Mouse (Mus musculus) adrenal gland, adult 2 months (tissue): ENCODE measurements around the gene Uba1. TPM values are rescaled to one million over a fixed set of nuclear protein-coding genes. Genes with fewer than 3 reads are reported as not detected.
A peak's percentile ranks its signal among the peaks of the same experiment; 100 is the strongest.

ENCODE experiments used
- DNase-seq: peaks from one replicate; pipeline ENCODE4 v3.0.0; 2021
- long read RNA-seq: library from polyadenylated mRNA; stranded (forward); transcript quantifications from one replicate; pipeline ENCODE4 v2.0.0, GENCODE M21; 2021
- polyA plus RNA-seq: library from polyadenylated mRNA; depleted of rRNA; stranded (reverse); fragments of >200 nt; gene quantifications from 2 replicates; pipeline ENCODE4 v1.2.3, GENCODE M21; 2012; rRNA removed
- total RNA-seq, 2 experiments: library from RNA; stranded (reverse); gene quantifications; 2 replicates each; pipeline ENCODE4 v1.2.3; 2021

Uba1 gene
- total RNA-seq (100 to 1,000 TPM; 395 to 455 TPM), polyA plus RNA-seq (426 and 599 TPM in 2 replicates)
- long read RNA-seq, full-length matches to known transcripts, result 210 of 263 reads
- long read RNA-seq, partial matches to known transcripts, result 41 of 263 reads
- long read RNA-seq, other reads (novel, unspliced or antisense), result 12 of 263 reads

GRCm38 (mm10) chrX:20658026-20658652, at the start of gene Uba1:
Gene Uba1 (plus strand): TSS chrX:20658326.
- peak; percentile 85 for DNase-seq

DNA sequence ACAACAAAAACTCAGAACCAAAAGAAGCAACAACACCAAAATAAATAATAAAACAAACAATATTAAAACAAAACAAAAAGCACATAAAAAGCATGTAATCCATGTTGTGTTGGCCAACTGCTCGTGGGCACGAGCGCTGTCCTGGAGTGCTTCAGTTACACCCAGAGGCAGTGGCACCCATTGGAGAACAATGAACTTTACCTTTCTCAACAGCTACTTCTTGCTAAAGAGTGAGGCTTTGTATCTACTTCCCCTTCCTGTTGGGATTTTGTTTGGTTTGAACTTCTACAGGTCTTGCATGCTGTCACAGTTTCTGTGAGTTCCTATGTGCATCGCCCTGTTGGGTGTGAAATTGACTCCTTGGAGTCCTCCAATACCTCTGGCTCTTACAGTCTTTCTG, 49.6 kb upstream of the Uba1 start:
- no peak for DNase-seq

- no peak for DNase-seq
These were observed 41.3 kb upstream of the Uba1 start for GRCm38 (mm10) chrX:20616861-20617175.

- peak; percentile 88 for DNase-seq
These were observed 40.8 kb upstream of the Uba1 start, which contains the start of the genes Rbm10 and Ndufb11 for GRCm38 (mm10) chrX:20617176-20617902. Gene Rbm10 (plus strand): TSS chrX:20617503. Gene Ndufb11 (minus strand): TSS chrX:20617619.

- no peak for DNase-seq
These were observed 40.2 kb upstream of the Uba1 start for GRCm38 (mm10) chrX:20617903-20618399.

DNA sequence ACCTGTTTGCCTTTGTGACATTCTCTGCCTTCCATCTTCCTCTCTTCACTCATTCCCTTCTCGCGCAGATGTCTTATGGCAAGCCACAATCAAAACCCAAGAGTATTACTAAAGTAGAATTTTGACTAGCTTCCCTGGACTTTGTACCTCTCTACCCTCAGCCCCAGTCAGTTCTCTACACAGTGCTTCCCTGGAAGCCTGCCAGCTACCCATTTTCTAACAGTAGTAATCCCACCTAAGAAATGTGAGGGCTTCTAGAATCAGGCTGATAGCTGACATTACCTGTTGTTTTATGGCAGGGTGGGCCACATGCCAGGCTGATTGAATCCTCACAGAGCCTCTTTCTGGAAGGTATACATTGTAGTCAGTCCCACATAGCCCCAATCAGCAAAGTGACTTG, 20.0 kb upstream of the Uba1 start:
- no peak for DNase-seq

- DNase-seq, result peak; percentile 20
These were observed 13.3 kb upstream of the Uba1 start for GRCm38 (mm10) chrX:20644780-20645179.

- DNase-seq, result no peak
These were observed 533 bp upstream of the Uba1 start for GRCm38 (mm10) chrX:20657593-20657992.

DNA sequence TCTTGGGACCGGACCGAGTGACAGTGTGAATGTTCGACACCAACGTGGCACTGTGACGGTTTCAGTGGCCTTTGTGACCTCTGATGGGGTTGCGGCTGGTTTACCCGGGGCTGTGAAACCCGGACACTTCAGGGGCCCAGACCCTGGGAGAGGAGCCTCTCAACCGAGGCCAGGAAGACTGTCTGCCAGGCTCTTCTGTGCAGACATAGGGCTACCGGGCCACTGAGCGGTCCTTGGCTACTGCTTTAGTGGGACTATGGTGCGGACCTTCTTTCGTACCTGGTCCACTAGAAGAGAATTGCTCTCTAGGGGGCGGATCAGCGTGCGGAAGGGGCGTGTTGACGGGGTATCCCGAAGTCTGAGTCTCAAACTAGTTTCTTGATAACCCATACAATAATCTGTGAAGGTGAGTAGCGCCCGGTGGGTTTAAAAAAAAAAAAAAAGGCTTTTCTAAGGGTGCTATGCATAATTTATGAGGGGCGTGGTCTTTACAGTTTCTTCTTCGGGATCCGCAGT, 823 bp downstream of the Uba1 start:
- DNase-seq, result peak; percentile 18

DNA sequence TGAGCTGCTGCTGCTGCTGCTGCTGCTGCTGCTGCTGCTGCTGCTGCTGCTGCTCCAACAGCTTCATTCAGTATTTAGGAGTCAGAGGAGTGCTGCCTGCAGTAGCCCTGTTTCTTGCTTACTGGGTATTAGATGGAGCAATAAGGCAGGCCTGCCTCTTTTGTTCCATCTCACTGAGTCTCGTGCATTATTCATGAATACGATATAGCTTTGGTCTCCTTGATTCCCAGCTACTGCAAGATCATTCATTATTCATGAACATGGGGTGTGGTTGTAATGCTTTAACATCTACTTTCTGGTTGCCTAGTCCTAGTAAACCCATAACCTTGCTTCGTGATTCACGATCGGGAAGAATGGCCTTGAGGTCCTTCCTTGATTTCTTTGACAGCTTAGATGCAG, 4.2 kb downstream of the Uba1 start:
- DNase-seq, result no peak

GRCm38 (mm10) chrX:20662716-20663443, 4.8 kb downstream of the Uba1 start:
- DNase-seq, result peak; percentile 88

DNA sequence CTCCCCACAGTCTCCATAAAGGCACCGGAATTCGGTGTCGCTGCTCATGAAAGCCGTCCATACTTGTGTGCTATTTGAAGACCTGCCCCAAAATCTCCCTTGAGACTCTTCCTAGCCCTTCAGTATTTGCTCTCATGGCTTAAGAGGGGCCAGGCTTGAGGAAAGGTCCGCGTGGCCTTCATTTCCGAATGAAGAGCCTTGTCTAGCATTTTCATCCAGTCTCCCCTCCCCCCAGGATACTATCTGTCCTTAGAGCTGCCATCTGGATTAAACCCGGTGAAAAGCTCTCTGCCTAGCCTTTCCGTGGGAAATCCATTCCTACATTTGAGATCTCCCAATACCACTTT, 5.3 kb downstream of the Uba1 start:
- DNase-seq, result no peak

DNA sequence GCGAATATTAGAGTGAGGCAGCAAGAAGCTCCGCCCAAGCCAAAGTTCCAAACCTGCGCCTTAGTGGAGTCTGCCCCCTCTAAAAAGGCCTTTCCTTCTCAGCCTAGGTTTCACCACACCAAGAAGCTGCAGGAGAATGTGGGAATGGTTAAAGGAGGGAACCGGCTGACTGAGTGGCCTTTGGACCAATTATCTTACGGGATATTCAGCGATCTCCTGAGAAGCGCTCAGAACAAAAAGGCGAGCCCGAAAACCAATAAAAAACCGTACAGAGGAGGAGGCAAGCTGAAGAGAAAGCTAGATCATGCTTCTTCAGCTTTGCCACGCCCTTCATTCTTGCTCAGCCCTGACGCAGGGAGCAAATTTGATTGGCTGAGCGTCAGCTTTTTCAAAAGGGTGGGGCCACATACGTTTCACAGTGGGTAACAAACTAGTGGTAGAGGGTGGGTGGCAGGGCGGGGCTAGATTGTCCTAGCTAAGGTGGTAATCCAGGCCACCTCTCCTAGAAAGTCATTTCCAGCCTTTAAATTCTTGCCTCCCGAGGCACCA, 29.5 kb downstream of the Uba1 start, which contains the start of gene Cdk16:
Gene Cdk16, plus strand, starts transcription at position 436 of the 549 bp plus-strand sequence.
- DNase-seq, result peak; percentile 92

GRCm38 (mm10) chrX:20688068-20688547, 30.0 kb downstream of the Uba1 start:
- peak; percentile 91 for DNase-seq

DNA sequence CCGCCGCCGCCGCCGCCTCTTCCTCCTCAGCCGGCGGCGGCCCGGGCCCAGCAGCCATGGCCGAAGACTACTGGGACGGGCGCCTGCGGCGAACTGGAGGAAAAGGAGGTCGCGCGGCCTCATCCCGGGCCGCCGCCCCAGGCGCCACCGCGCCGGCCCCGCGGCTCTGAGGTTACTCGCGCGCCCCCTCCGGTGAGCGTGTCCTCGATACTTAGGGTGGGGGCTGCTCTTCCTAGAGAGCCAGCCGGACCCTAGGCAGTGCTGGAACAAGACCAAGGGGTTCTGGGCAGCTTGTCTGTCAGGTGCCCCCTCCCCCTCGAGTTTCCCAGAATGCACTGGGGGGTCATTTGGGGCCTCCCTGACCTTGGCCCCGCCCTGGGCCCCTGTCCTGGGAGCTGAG, 30.5 kb downstream of the Uba1 start:
- DNase-seq, result peak; percentile 67

GRCm38 (mm10) chrX:20691566-20691965, 33.4 kb downstream of the Uba1 start:
- DNase-seq, result no peak

GRCm38 (mm10) chrX:20692616-20693015, 34.5 kb downstream of the Uba1 start:
- no peak for DNase-seq

DNA sequence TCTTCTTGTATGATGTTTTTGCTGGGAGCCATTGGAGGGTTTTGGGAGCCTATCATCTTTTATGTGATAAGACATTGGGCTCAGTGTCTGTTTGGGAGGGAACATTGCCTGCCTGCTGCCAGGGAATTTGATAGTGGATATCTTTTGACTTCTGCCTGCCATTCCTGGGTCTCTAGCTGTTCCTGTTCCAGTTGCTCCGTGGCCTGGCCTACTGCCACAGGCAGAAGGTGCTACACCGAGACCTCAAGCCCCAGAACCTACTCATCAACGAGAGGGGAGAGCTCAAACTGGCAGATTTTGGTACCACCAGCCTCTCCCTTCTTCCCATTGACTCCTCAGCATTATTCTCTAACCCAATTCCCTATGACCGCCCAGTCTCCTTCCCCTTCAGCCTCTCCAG, 37.7 kb downstream of the Uba1 start:
- DNase-seq, result no peak

- no peak for DNase-seq
These were observed 45.7 kb downstream of the Uba1 start, which contains the start of gene Usp11 for GRCm38 (mm10) chrX:20703741-20704290. Gene Usp11 (plus strand): TSS chrX:20703906.

DNA sequence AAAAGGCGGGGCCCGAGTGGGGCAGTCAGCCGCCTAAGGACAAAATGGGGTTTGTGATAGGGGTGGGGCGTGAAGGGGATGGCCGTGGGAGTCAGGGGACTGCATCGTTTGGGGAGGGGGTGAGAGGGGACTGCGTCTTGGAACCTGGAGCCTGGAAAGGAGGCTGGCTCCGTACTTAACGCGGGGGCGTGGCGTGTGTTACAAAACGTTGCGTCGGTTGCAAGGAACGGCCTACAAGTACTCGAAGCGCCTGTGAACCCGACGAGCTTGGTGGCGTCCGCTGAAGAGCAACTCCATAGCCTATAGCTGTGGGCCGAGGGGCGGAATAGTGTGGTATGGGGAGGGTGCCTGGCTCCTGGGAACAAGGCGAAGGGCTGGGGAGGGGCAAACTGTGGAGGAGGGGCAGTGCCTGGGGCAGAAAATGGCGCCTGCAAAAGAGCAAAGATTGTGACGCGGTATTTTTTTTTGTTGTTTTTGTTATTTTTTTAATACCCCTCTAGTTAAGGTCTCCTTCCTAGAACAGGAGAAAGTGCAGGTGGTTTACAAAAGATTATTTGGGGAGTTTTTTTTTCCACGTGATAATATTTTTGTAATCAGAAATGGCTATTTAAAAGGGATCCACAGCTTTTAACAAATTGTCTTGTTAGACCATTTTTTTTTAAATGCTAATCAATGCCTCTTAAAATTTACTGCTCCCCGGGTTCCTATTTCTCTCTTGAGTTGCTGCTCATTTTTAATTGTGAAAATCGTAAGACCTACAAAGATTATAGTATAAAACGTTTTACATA, 46.4 kb downstream of the Uba1 start:
- peak; percentile 84 for DNase-seq

- DNase-seq, result no peak
These were observed 46.9 kb downstream of the Uba1 start for GRCm38 (mm10) chrX:20705083-20705402.
